Mouse (Mus musculus) embryonic facial prominence, embryonic 14.5 days (tissue): ENCODE measurements around the gene Rngtt. TPM values are rescaled to one million over a fixed set of nuclear protein-coding genes. Genes with fewer than 3 reads are reported as not detected.

Source experiments
- ATAC-seq: fragments of 200-750 bp; cut with Nextera tagmentation; 2 replicates; pipeline ENCODE4 v1.8.0; 2017; ENCODE audit warnings: low read depth, moderate number of reproducible peaks, moderate TSS enrichment
- DNase-seq: peaks from one replicate; pipeline ENCODE4 v3.0.0-alpha.2; 2015; ENCODE audit warnings: low spot score
- H3K27ac ChIP-seq: fragments of 300-500 bp; sonication (generic); replicated peaks from 2 replicates; pipeline ENCODE4 v1.5.1; 2014; ENCODE audit warnings: low read depth, mild to moderate bottlenecking, low read length, moderate library complexity
- H3K27me3 ChIP-seq: fragments of 300-500 bp; sonication (generic); replicated peaks from 2 replicates; pipeline ENCODE4 v1.6.1; 2014; ENCODE audit warnings: low read length; ENCODE audit not compliant: control insufficient read depth, insufficient read depth
- H3K36me3 ChIP-seq: fragments of 300-500 bp; sonication (generic); 2 replicates; pipeline ENCODE4 v1.6.1; 2014; ENCODE audit warnings: low read length, mixed read lengths; ENCODE audit not compliant: control insufficient read depth, insufficient read depth
- H3K4me1 ChIP-seq: fragments of 300-500 bp; sonication (generic); 2 replicates; pipeline ENCODE4 v1.6.1; 2014; ENCODE audit warnings: antibody characterized with exemption, low read length; ENCODE audit not compliant: control insufficient read depth, insufficient read depth
- H3K4me2 ChIP-seq: fragments of 300-500 bp; sonication (generic); 2 replicates; pipeline ENCODE4 v1.6.1; 2014; ENCODE audit warnings: low read depth, mild to moderate bottlenecking, low read length, moderate library complexity, mixed read lengths
- H3K4me3 ChIP-seq: fragments of 300-500 bp; sonication (generic); 2 replicates; pipeline ENCODE4 v1.5.1; 2014; ENCODE audit warnings: low read depth, mild to moderate bottlenecking, low read length
- H3K9ac ChIP-seq: fragments of 300-500 bp; sonication (generic); 2 replicates; pipeline ENCODE4 v1.6.1; 2014; ENCODE audit warnings: low read depth, mild to moderate bottlenecking, low read length, moderate library complexity, mixed read lengths
- H3K9me3 ChIP-seq: fragments of 300-500 bp; sonication (generic); 2 replicates; pipeline ENCODE4 v1.6.1; 2016; ENCODE audit warnings: low read length; ENCODE audit not compliant: control insufficient read depth
- WGBS: fragments of 180-500 bp; shearing (Covaris S2); extraction: QIAGEN DNeasy Blood & Tissue Kit; methylation state at CpG from one replicate; pipeline ENCODE4 v1.1.7; 2014; 5-methylcytosine and 5-hydroxymethylcytosine counted together
- polyA plus RNA-seq: library from polyadenylated mRNA; unstranded; fragments of >200 nt; fragmentation: Nextera tagmentation; extraction: Ambion mirVana; gene quantifications from 2 replicates; pipeline ENCODE4 v1.2.1, GENCODE M21; 2014

The Rngtt gene
- polyA plus RNA-seq, 1 experiment from 2014 or later, result 18.9 TPM

DNA sequence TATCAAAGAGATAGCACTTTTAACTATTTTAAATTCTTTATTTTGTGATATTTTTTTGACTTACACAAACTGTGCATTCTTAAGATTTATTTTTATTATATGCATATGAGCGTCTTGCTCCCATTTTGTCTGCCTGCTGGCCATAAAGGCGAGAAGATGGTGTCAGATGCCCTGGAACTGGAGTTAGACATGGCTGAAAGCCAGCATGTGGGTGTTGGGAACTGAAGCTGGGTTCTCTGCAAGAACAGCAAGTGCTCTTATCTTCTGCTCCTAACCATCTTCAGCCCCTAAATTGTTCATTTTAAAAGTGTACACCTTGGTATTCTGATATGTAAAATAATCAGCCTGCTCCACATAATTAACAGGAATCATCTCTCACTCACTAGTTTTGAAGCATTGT lies 83.3 kb downstream of the Rngtt start:
- Histone ChIP-seq H3K4me3 (no peak overlapping the region), H3K9ac (no peak overlapping the region), H3K4me2 (no peak overlapping the region), H3K4me1 (no peaks in the 10 kb centered on the region), H3K36me3 (no peaks in the 10 kb centered on the region), H3K9me3 (no peaks in the 10 kb centered on the region), H3K27ac (no peak overlapping the region), H3K27me3 (no peaks in the 10 kb centered on the region)
- ATAC-seq (no peak), DNase-seq (no peak)
- 92% methylated on average over 2 of the region's 2 CpGs for WGBS

DNA sequence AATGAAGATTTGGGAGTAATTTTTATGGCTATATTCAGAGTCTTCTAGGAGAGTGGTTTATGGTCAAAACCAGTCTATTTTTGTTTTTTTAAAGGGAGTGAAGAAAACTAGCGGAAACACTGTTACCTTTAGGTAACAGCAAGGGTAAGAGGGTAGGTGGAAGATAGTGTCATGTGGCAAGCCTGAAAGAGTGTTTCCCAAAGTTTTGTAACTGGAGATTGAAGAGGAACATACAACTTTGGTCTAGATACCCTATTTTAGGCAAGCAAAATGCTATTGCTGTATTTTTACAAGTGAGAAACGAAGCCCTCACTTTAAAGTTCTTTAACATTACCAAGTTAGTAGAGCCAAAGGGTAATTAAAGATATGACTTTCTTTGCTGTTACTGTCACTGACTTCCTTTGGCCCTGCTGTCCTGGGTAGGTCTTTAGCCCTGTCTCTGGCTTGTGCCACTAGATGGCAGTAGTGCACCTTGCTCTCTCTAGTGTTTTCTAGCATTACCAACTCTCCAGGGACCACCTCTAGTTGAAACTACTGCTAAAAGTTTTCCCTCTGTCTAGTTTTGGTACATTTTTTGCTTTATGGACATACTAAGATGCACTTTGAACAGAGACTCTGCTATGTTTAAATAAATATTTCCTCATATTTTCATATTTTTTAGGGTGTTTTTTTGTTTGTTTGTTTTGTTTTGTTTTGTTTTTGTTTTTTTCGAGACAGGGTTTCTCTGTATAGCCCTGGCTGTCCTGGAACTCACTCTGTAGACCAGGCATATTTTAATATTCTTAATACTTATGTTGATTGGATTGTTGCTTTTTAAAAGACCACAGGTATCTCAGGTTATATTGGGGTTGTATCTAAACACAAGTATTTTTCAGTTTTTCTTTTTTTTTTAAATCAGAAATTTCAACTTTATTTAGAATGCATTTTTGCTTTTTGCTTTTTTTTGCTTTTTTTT lies 86.4 kb downstream of the Rngtt start:
- Histone ChIP-seq H3K9ac (no peak overlapping the region), H3K36me3 (no peaks in the 10 kb centered on the region), H3K4me1 (no peaks in the 10 kb centered on the region), H3K4me3 (no peak overlapping the region), H3K4me2 (no peak overlapping the region), H3K9me3 (no peaks in the 10 kb centered on the region), H3K27ac (no peak overlapping the region), H3K27me3 (no peaks in the 10 kb centered on the region)
- DNase-seq (peak; percentile 95), ATAC-seq (peak; percentile 86)
- WGBS, result 55% methylated on average over 3 of the region's 3 CpGs

DNA sequence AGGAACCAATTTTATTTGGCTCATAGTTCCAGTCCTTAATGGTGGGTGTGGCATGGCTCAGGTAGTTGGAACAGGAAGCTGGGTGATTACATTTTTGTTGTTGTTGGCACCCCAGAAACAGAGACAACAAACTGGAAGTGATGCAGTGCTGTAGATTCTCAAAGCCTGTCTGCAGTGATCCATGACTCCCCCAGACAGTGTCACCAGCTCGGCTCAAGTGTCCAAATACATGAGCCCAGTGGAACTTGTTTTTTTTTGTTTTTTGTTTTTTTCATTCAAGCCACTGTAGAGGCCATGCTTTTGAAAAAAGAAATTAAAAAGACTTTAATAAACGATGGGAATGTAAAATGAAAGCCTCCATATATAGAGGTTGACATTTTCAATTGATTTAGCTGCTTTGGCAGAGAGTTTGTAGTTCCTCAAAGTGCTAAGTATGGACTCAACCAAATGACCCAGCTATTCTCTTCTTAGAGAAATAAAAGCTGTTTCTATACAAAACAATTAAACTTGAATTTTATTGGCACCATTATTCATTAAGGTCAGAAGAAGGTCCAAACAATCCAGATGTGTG lies 95.7 kb downstream of the Rngtt start:
- WGBS, result 80% methylated on average over 2 of the region's 2 CpGs
- Histone ChIP-seq H3K36me3 (no peaks in the 10 kb centered on the region), H3K27ac (no peak overlapping the region), H3K9me3 (no peaks in the 10 kb centered on the region), H3K4me2 (no peak overlapping the region), H3K9ac (no peak overlapping the region), H3K27me3 (no peaks in the 10 kb centered on the region), H3K4me3 (no peak overlapping the region), H3K4me1 (no peaks in the 10 kb centered on the region)
- no peak for ATAC-seq
- DNase-seq, result no peak

DNA sequence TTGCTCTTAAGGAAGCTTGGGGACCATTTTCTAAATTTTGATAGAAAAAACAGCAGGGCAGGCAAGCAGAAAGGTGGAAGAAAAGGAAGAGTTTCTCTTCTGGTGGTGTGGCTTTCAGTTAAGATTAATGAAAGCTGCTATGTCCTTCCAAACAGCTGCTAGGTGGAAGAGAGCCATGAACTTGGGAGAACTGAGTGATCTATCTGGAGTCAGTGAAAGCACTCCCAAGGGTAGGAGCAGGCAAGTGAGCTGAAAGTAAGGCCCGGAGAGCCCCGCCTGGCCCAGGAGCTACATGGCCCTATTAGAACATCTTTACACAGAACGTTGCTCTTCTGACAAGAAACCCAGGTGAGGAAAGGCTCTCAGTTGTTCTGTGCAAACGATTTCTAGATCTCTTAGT lies 103.7 kb downstream of the Rngtt start:
- DNase-seq (no peak), ATAC-seq (no peak)
- Histone ChIP-seq H3K36me3 (no peaks in the 10 kb centered on the region), H3K9ac (no peak overlapping the region), H3K27ac (no peak overlapping the region), H3K27me3 (no peaks in the 10 kb centered on the region), H3K9me3 (no peaks in the 10 kb centered on the region), H3K4me3 (no peak overlapping the region), H3K4me1 (no peaks in the 10 kb centered on the region), H3K4me2 (no peak overlapping the region)
- WGBS, result 70% methylated on average over 4 of the region's 4 CpGs

DNA sequence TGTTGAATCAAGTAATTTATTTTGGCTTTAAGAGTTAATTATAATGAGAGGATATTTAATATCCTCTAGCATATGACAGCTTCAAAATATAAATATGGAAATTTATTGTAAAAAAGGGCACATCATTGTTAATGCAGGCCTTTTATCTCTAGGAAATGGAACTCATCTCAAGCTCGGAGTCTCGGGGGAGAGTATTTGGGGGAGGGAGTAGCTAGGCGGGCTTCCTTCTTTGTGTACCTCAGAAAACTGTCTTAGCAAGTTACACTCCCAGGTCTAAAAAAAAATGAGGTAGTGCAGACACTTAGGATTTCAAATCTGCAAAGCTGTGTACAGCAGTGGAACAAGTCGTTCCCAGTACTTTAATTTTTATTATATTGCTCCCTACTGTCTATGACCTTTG lies 104.7 kb downstream of the Rngtt start:
- H3K4me2 ChIP-seq, result no peak overlapping the region
- no peak overlapping the region for H3K4me3 ChIP-seq
- H3K9me3 ChIP-seq, result no peaks in the 10 kb centered on the region
- H3K27ac ChIP-seq, result no peak overlapping the region
- H3K36me3 ChIP-seq, result no peaks in the 10 kb centered on the region
- ATAC-seq (no peak), DNase-seq (no peak)
- no peaks in the 10 kb centered on the region for H3K27me3 ChIP-seq
- no peaks in the 10 kb centered on the region for H3K4me1 ChIP-seq
- H3K9ac ChIP-seq, result no peak overlapping the region
- WGBS, result 74% methylated on average over 4 of the region's 4 CpGs

DNA sequence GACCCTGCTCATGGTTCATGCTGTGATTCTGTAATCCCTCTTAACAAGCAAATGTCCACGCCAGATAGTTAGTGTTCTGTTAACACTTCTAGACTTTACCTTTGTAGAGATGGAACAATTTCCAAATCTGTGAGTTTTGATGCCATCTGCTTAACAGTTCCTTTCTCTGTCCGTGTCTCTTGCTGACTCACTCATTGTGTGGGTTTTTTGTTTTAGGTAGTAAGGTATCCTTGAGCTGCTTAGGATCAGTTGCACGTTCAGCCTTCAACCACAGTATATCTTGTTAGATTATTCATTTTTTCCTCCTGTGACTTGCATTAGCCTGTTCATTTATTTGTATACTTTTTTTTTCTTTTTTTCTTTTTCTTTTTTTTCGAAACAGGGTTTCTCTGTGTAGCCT lies 107.3 kb downstream of the Rngtt start:
- H3K36me3 ChIP-seq, result no peaks in the 10 kb centered on the region
- H3K4me3 ChIP-seq, result no peak overlapping the region

DNA sequence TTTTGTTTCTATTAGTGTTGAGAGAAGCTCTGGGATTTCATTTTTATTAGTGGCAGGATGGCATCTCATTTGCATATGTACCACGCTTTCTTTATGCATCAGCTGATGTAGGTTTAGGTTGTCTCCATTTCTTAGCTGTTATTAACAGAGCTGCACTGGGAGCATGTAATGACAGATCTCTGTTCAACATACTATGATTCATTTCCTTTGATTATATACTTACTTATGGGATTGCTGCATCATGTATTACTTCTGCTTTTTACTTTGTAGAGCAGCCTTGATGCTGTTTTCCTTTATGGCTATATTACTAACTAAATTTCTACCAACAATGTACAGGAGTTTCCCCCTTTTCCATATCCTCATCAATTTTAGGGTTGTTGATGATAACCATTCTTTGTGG lies 109.5 kb downstream of the Rngtt start:
- Histone ChIP-seq H3K9ac (no peak overlapping the region), H3K27me3 (no peaks in the 10 kb centered on the region), H3K4me3 (no peak overlapping the region), H3K4me2 (no peak overlapping the region), H3K4me1 (no peaks in the 10 kb centered on the region), H3K27ac (no peak overlapping the region), H3K36me3 (peaks cover 7% of the 10 kb centered on the region; the same call in 1 of the 2 replicates), H3K9me3 (no peaks in the 10 kb centered on the region)
- ATAC-seq, result no peak
- DNase-seq, result no peak
- 91% methylated on average over 1 of the region's 1 CpGs for WGBS

More for the DNA sequence above, 107.3 kb downstream of the Rngtt start:
- 91% methylated on average over 4 of the region's 4 CpGs for whole genome bisulfite sequencing
- DNase-seq (no peak), ATAC-seq (no peak)
- Histone ChIP-seq H3K4me2 (no peak overlapping the region), H3K27ac (no peak overlapping the region), H3K4me1 (no peaks in the 10 kb centered on the region), H3K27me3 (no peaks in the 10 kb centered on the region), H3K9me3 (no peaks in the 10 kb centered on the region), H3K9ac (no peak overlapping the region)

DNA sequence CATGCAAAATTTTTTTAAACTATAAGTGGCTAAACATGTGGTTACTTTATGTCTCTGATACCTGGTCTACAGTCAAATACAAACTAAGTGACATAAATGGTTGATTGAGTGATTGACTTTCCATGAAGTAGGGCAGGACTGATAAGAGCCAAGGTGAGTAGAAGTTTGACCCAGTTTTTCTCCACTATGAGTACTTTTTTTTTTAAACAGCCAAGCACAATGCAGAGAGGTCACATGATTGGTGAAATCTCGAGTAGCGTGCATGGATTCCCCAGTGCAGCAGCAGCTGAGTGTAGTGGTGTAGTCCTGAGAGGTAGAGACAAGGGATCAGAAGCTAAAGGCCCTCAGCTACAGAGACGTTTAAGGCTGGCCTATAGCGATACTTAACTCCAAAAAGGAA lies 118.7 kb downstream of the Rngtt start:
- H3K4me2 ChIP-seq, result no peak overlapping the region
- 62% methylated on average over 4 of the region's 4 CpGs for WGBS
- no peak overlapping the region for H3K27ac ChIP-seq
- H3K4me3 ChIP-seq, result no peak overlapping the region
- no peaks in the 10 kb centered on the region for H3K27me3 ChIP-seq
- no peaks in the 10 kb centered on the region for H3K9me3 ChIP-seq
- DNase-seq (no peak), ATAC-seq (no peak)
- no peak overlapping the region for H3K9ac ChIP-seq
- H3K36me3 ChIP-seq, result 0 out of 2 replicates have a peak, but pooled peaks cover under 1% of the 10 kb centered on the region
- no peaks in the 10 kb centered on the region for H3K4me1 ChIP-seq
